Mouse (Mus musculus) activated CD4-positive, CD25-positive, alpha-beta regulatory T cell, adult 4 months (primary cell): ENCODE results near the gene Heatr6. TPM values are rescaled to one million over a fixed set of nuclear protein-coding genes. Genes with fewer than 3 reads are reported as not detected.

Experiments
- ATAC-seq: one replicate; pipeline ENCODE4 v1.8.0; 2017
- polyA plus RNA-seq, 2 experiments: library from polyadenylated mRNA; unstranded; fragments of 100-300 nt; shearing (Covaris generic); gene quantifications; one replicate each; pipeline ENCODE4 v1.2.1; 2017

Heatr6 gene
- polyA plus RNA-seq, 2 experiments from 2014 or later, result 27.8 to 28.1 TPM

DNA sequence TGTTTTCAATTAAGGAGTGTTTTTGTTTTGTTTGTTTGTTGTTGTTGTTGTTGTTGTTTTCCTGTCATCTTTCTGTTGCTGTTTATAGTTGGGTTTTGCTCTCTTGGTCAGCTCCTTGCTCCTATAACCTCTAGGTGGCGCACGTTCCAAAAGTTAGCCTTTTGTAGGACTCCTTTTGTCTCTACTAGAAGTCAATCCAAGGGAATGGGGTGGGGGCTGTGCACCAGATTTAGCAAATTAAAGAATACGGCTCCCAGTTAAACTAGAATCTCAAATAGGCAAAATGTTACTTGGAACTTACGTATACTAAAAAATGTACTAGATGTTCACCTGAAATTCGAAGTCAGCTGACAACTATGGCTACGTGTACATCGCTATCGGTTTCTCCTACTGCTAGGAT, 48.7 kb downstream of the Heatr6 start:
- no peak for ATAC-seq

DNA sequence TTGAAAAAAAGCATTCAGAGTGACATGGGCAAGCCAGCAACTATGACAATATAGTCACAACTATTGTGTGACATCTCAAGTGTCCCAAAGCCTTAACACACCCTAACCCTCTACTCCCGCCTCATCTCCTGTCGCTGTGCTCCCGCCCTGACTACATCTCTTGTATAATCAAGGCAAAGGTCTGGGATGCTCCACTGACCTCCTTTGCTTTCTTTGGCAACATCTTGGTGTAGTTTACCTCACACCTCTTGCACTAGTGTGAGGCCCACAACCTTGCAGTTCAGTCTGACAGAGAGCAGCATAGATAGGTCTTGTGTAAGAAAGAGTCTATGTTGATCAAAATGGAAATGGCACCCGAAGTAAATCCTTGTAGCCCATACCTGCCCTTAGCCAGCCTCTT, 49.1 kb downstream of the Heatr6 start:
- ATAC-seq, result no peak

DNA sequence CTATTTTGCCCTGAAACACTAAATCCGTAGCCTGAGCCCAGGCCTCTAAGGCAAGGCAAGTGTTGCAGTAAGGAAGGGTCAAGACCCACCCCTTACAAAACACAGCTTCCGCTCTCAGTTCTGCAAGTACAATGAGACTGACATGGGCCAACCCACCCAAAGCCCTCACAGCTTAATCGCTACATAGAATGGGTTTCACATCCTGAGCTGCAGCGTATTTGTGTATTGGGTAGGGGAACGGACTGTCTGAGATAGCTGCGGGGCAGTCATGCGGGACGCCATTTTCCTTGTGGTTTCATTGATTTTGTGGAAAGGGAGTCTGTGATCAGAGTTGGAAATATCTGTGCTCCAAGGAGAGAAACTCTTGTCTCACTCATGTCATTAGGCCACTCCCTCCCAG, 56.9 kb downstream of the Heatr6 start:
- no peak for ATAC-seq

DNA sequence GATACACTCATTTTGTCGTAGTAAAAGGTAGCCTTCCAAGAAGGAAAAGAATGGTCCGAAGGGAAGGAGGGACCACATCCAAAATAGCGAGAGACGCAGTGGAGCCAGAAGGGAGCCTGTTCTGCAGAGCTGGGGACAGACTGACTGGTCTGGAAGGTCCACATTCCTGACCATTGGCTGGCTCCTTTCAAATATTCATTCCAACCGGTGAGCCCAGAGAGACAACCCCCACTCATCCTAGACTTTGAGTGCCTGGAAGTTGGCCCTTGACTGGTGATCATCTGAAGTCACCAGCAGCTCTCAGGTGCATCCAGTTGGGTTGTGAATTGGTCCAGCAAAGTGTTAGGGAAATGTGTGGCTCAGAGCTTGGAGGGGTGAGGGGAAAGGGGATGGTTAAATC, 61.7 kb downstream of the Heatr6 start:
- no peak for ATAC-seq

DNA sequence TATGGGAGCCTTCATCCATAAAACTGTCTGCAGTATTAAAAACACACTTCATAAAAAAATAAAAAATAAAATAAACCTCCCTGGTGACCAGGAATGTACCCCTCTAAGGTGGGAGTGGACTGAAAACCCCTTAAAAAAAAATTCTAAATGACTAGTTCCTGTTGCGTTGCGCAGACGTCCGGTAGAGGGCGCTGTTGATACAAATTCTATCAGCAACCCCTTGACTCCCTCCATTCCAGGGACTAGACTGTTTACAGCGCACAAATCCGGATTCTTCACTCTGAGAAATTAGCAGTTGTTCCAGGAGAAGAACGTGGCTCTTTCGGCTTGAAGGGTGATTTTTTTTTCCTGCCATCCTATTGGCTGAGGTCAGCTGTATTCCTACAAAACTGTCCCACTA, 62.1 kb downstream of the Heatr6 start:
- ATAC-seq, result no peak

DNA sequence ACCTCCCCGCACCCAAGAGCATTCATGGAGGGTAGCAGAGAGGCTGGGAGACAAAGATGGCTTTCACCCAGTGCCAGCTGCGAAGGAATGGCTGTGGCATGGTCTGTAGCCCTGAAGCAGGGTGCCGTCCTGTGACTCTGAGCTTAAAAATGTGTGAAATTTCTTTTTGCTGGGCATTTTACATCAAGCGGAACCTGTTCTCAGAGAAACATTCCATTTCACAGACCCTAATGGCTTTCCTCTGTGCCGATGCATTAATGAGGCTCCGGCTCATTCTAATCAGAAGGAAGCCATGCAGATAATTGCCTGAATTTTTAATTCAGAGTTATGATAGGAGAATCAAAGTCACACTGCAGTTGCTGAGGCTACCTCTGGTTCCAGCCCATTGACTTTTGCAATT, 63.6 kb downstream of the Heatr6 start:
- no peak for ATAC-seq

DNA sequence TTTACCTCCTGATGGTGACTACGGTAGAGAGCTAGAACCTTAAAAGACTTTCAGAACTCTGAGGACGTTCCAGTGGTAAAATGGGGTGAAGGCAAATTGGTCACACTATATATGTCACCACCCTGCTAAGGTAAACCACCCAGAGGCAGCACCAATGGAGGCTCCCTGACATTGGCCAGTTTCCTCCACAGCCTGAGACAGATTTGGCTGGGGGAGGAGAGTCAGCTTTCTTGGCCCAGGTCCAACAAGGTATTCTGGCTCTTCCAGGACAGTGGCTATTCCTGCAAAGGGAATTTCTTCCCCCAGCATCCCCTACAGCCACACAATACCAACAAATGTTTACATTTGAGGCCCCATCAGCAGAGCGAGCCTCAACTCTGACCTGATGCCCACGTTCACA, 64.5 kb downstream of the Heatr6 start:
- no peak for ATAC-seq

DNA sequence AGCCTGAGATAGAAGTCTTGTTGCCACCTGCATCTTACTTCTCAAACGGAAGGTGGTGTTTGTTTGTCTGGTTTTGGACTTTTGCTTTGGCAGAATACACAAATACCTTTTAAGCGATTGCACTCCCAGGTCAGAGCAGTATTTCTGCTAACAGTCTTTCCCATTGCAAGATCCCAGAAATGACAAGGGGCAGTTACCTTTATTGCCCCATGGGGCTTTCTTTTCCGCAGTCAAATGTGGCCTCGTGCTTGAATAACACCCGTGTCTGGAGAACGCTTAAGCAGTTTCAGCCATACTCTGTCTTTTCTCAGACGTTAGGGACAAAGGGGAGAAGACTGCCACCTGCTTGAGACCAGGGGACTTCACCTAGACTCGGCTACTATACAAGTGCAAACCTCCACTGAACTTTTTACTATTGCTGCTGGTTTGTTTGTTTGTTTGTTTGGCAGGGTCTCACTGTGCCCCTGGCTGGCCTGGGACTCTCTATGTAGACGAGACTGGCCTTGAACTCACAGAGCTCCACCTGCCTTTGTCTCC, 65.2 kb downstream of the Heatr6 start:
- no peak for ATAC-seq

DNA sequence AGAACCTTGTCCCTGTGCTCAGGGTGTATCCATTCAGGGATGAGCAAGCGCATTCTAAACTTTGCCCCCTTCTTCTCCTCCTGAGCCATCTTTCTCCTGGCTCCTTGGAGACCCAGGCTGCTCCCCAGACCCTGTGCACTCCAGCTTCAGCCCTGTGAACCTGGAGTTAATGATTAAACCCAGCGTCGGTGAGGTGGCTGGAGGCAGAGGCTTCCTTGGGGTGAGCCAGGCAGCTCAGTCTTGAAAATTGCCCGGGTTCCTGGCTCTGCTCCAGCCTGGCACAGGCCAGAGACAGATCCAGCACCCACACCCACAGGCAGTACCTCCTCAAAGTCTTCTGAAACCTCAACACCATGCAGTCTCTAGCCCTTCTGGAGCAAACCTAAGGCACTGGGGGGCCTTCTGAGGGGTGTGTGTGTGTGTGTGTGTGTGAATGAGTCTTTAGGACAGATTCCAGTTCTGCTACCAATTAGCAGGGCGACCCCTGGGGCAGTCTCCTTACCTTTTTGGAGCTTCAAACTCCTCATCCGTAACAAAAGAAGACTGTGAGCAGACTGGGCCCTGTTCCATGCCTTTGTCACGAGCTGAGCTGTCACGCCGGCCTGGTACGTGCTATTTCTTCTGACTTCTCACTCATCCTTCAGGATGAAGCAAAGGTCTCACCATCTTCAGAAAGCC, 66.4 kb downstream of the Heatr6 start:
- no peak for ATAC-seq

DNA sequence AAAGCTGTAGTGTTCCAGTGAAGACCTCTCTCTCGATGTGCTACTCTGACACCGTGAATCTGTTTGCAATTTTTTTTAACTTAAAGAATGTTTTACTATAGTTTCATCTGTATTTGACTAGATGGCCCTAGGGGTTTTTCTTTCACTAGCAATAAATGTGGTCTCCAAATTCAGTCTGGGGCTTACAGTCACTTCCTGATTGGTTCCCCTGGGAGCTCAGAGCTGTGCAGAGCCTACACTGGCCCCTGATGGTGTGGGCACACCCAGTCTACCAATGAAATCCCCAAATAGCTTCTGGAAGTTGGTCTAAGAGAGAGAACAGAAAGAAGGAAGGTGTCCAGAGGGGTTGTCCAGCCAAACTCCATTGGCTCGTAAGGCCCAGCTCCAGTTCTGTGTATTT, 72.6 kb downstream of the Heatr6 start:
- ATAC-seq, result no peak

DNA sequence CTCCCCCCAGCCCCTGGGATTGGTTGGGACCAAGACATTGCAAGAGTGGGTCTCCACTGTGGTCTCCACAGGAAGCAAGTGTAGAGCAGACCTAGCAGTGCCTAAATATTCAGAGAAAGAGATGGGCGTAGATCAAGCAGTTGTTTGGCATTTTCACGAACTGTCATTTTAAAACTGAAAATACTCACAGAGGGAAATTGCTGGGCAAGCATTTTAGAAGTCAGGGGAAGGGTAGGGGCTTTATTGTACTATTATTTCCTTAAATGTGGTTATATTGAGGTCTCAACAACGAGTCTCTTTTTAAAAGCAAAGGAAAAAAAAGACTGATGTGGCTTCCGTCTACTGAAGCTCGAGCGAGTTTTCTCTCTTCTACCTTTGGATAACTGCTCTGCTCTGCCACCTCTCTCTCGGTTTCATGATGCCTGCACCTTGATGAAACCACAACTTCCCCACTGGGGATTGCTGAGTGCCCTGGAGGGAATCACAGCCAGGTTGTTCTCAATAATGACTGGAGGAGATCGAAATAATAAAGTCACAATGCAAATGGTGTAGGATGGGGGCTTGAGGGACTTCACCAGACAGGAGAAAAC, 75.2 kb downstream of the Heatr6 start:
- no peak for ATAC-seq

DNA sequence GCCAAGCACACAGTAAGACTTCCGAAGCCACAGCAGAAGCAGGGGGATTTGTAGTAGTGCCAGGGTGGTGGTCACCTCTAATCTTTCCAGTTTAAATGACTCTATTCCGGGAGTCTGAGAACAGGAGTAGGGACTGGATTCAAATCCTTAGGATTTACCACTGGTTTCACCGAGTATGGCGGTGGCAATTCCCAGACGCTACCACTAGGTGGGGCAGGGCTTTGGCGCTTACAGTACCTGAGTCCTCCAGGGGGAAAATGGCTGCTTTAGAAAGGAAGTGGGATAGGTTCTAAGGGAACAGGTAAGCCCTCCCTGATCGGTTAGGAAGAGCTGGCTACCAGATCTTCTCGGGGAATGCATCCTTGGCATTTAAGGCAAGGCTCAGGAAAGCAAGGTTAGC, 78.9 kb downstream of the Heatr6 start:
- no peak for ATAC-seq

Other genes starting within 250 kb of the Heatr6 start
- under 1 TPM; 0.25 to 0.46 TPM for gene Heatr9, start 231.5 kb upstream of the Heatr6 start, polyA plus RNA-seq
- gene Ccl5, start 223.2 kb upstream of the Heatr6 start, polyA plus RNA-seq, result 100 to 1,000 TPM; 462 to 551 TPM
- gene Ccl9, start 175.1 kb upstream of the Heatr6 start, polyA plus RNA-seq, result under 1 TPM in 1 of 2 experiments, not detected in 1; 0.67 TPM
- 1 to 10 TPM in 1 of 2 experiments, not detected in 1; 1.4 TPM for gene Ccl6, start 160.6 kb upstream of the Heatr6 start, polyA plus RNA-seq
- 1 to 10 TPM in 1 of 2 experiments, not detected in 1; 2.2 TPM for gene Rpl9-ps1, start 108.1 kb upstream of the Heatr6 start, polyA plus RNA-seq
- 1 to 10 TPM; 1.2 to 5.1 TPM for gene Ccl3, start 104.3 kb upstream of the Heatr6 start, polyA plus RNA-seq
- 10 to 100 TPM; 14.3 to 40.5 TPM for gene Ccl4, start 91.1 kb upstream of the Heatr6 start, polyA plus RNA-seq
- not detected for gene Wfdc17, start 49.7 kb upstream of the Heatr6 start, polyA plus RNA-seq
- not detected for gene Wfdc18, start 44.7 kb upstream of the Heatr6 start, polyA plus RNA-seq
- gene Wfdc21, start 6.8 kb upstream of the Heatr6 start, polyA plus RNA-seq, result not detected
- not detected for gene Hnf1b, start 96.4 kb downstream of the Heatr6 start, polyA plus RNA-seq
- 10 to 100 TPM; 70.5 to 85.7 TPM for gene Ddx52, start 188.4 kb downstream of the Heatr6 start, polyA plus RNA-seq
- 10 to 100 TPM; 10.4 to 10.8 TPM for gene Synrg, start 210.7 kb downstream of the Heatr6 start, polyA plus RNA-seq